Mouse (Mus musculus) adrenal gland, adult 10 weeks (tissue): ENCODE results near the gene Fap. TPM values are rescaled to one million over a fixed set of nuclear protein-coding genes. Genes with fewer than 3 reads are reported as not detected.

Experiments used
- polyA plus RNA-seq: library from polyadenylated mRNA; stranded (reverse); fragments of 350-450 nt; fragmentation: Illumina TruSeq; extraction: RNeasy Lipid Tissue Mini Kit (QIAGEN cat#74804); gene quantifications from one replicate; pipeline ENCODE4 v1.2.3, GENCODE M21; 2014; ENCODE audit warnings: low read depth, low replicate concordance

Fap gene
- 7.0 TPM for polyA plus RNA-seq

DNA sequence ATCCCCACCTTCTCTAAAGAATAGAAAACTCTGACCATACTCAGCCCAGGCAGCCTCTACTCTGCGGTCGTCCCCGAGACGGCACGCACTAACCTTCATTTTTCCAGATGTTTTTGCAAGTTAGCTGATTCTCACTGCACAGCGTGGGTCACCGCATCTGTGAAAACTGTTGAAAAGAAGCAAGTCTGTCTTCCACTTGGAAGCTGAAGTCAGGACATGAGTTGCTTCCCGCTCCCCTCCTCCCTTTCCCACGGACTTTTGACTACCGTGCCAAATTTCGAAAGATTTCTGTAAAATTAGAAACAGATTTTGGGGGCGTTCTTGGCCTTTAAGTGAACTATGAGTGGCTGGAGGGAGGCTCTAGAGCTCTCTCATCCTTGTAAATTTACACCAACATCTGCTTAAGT is at the start of gene Fap:
TSS of gene Fap (minus strand) at position 323 of the 407 bp plus-strand sequence.

DNA sequence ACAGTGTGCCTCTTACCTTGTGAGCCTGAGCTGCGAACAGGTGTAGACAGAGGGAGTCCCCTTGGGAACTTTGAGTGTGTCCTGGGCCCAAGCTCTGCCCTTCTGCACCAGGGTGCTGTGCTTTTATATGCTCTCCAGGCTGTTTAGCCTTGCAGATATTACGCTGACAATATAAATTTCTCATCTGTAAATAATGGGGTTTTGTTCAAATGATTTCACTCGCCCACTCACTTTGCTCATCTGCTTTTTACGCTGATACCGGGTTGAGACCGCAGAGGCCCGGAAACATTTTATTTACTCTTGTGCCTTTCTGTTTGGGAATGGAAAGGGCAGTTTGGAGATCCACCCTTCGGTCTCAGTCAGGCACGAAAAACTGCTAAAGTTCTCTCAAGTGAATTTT is 90.3 kb downstream of the Fap start, which contains the start of gene Gcg:
TSS of gene Gcg (minus strand) at position 101 of the 400 bp plus-strand sequence.

Other genes with a start within 250 kb of the Fap start
- gene Dpp4, start 161.8 kb downstream of the Fap start, polyA plus RNA-seq, result 4.4 TPM
- gene Gcg, start 90.4 kb downstream of the Fap start, polyA plus RNA-seq, result not detected
- 43.0 TPM for gene Ifih1, start 72.2 kb upstream of the Fap start, polyA plus RNA-seq
- gene Gca, start 90.2 kb upstream of the Fap start, polyA plus RNA-seq, result 14.2 TPM